Mouse (Mus musculus): ENCODE measurements around the gene Dctd. TPM values are rescaled to one million over a fixed set of nuclear protein-coding genes. Genes with fewer than 3 reads are reported as not detected.

The Dctd gene
- total RNA-seq (2014; rRNA removed; ENCODE audit: low replicate concordance) = 11.6 and 13.8 TPM in 2 replicates
- 7.6 and 8.6 TPM in 2 replicates for polyA plus RNA-seq (2015; fragmentation: Nextera tagmentation; extraction: Ambion mirVana)

DNA sequence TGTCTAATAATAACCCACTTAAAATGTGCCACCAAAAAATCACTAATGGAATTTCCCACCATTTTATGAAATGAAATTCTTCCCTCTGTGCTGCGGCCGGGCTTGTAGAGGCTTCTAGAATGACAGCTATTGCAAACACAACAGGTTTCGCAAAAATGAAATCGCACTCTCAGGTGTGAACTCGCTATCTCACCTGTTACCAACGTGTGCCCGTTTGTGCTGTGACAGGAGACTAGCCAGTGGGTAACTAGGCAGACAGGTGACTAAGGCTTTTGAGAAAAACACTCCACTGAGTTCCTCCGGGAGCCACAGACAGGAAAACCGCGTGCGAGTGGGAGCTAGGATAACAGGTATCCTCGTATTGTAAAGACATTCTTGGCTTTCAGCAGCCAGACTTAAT lies at the start of gene Dctd:
TSS of gene Dctd (plus strand) at position 301 of the 400 bp plus-strand sequence.
- Histone ChIP-seq H3K36me3 (replicated peaks; ENCODE audit: control insufficient read depth, insufficient read depth, low read length) (no peaks in the 10 kb centered on the region), H3K4me2 (ENCODE audit: low read depth, low read length) (peak within 1 kb of the TSS; percentile 52), H3K9me3 (replicated peaks; ENCODE audit: control insufficient read depth, low read length) (no peaks in the 10 kb centered on the region), H3K4me3 (ENCODE audit: low read depth, low read length) (no peak within 1 kb of the TSS), H3K27me3 (ENCODE audit: control insufficient read depth, insufficient read depth, low read length) (no peaks in the 10 kb centered on the region), H3K9ac (replicated peaks; ENCODE audit: low read depth, low read length) (no peak within 1 kb of the TSS), H3K4me1 (ENCODE audit: control insufficient read depth, insufficient read depth) (no peaks in the 10 kb centered on the region), H3K27ac (ENCODE audit: low read depth) (no peak within 1 kb of the TSS)
- ATAC-seq (ENCODE audit: insufficient read depth, low read depth) (no peak), DNase-seq (ENCODE audit: low spot score) (no peak)
- 76% methylated on average over 12 of the region's 12 CpGs for WGBS
- TF ChIP-seq CTCF (IDR thresholded peaks at IDR 0.05; ENCODE audit: low read depth) (no peak), EP300 (IDR thresholded peaks at IDR 0.05; ENCODE audit: low read depth) (no peak)

DNA sequence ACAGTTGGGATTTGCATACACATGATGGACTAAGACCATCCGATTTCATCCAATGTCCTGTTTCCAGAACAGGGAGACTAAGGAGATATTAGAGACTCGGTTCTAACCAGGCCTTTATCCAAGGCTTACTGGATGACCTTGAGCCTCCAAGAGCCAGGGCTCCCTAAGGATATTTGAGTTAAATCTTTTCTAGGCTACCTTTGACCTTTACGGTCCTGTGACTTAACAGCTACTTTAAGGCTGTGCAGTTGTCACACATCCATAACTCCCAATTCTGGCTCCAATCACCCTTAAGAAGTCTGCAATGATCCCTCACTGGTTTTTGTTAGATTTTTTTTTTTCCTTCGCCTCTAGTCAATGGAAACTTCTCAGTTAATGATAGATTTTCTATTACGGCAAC lies 45.3 kb upstream of the Dctd start:
- no peak overlapping the region for H3K9ac ChIP-seq (replicated peaks; ENCODE audit: low read depth, low read length)
- H3K9me3 ChIP-seq (replicated peaks; ENCODE audit: control insufficient read depth, low read length) = no peaks in the 10 kb centered on the region
- H3K4me1 ChIP-seq (ENCODE audit: control insufficient read depth, insufficient read depth) = no peaks in the 10 kb centered on the region
- DNase-seq (ENCODE audit: low spot score) (no peak), ATAC-seq (ENCODE audit: insufficient read depth, low read depth) (no peak)
- H3K4me3 ChIP-seq (ENCODE audit: low read depth, low read length) = no peak overlapping the region
- H3K36me3 ChIP-seq (replicated peaks; ENCODE audit: control insufficient read depth, insufficient read depth, low read length) = no peaks in the 10 kb centered on the region
- H3K4me2 ChIP-seq (ENCODE audit: low read depth, low read length) = no peak overlapping the region
- 87% methylated on average over 5 of the region's 5 CpGs for WGBS
- H3K27me3 ChIP-seq (ENCODE audit: control insufficient read depth, insufficient read depth, low read length) = no peaks in the 10 kb centered on the region
- TF ChIP-seq CTCF (IDR thresholded peaks at IDR 0.05; ENCODE audit: low read depth) = no peak
- TF ChIP-seq EP300 (IDR thresholded peaks at IDR 0.05; ENCODE audit: low read depth) = no peak
- no peak overlapping the region for H3K27ac ChIP-seq (ENCODE audit: low read depth)

DNA sequence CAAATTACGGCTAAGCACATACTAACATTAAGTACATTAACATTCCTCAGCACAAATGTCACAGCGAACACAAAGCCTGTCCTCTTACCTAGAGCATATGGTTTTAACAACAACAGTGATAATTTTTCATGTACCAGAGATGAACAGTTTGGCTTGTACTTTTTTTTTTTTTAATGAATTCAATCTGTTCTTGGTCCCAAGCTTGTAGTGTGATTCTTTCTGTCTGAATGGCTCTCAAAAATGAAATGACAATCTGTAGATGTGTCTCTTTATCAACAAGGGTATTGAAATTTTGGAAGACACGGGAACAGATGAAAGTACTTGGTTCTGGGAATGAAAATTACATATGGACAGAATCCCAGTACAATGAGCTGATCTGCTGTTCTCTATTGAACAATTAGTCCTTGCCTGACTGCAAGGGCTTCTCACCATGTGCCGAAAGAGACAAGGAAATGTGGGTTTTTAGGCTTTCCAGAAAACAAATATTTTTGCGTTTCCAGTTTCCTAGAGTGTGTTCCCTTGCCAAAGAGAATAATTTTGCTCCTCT lies 35.3 kb upstream of the Dctd start:
- no peak overlapping the region for H3K4me3 ChIP-seq (ENCODE audit: low read depth, low read length)
- H3K27ac ChIP-seq (ENCODE audit: low read depth) = no peak overlapping the region
- WGBS = 84% methylated on average over 5 of the region's 5 CpGs
- H3K4me2 ChIP-seq (ENCODE audit: low read depth, low read length) = no peak overlapping the region
- H3K36me3 ChIP-seq (replicated peaks; ENCODE audit: control insufficient read depth, insufficient read depth, low read length) = no peaks in the 10 kb centered on the region
- no peaks in the 10 kb centered on the region for H3K27me3 ChIP-seq (ENCODE audit: control insufficient read depth, insufficient read depth, low read length)
- no peaks in the 10 kb centered on the region for H3K9me3 ChIP-seq (replicated peaks; ENCODE audit: control insufficient read depth, low read length)
- no peak for TF ChIP-seq EP300 (IDR thresholded peaks at IDR 0.05; ENCODE audit: low read depth)
- no peak for TF ChIP-seq CTCF (IDR thresholded peaks at IDR 0.05; ENCODE audit: low read depth)
- ATAC-seq (ENCODE audit: insufficient read depth, low read depth) = no peak
- DNase-seq (ENCODE audit: low spot score) = no peak
- H3K9ac ChIP-seq (replicated peaks; ENCODE audit: low read depth, low read length) = no peak overlapping the region
- H3K4me1 ChIP-seq (ENCODE audit: control insufficient read depth, insufficient read depth) = no peaks in the 10 kb centered on the region

DNA sequence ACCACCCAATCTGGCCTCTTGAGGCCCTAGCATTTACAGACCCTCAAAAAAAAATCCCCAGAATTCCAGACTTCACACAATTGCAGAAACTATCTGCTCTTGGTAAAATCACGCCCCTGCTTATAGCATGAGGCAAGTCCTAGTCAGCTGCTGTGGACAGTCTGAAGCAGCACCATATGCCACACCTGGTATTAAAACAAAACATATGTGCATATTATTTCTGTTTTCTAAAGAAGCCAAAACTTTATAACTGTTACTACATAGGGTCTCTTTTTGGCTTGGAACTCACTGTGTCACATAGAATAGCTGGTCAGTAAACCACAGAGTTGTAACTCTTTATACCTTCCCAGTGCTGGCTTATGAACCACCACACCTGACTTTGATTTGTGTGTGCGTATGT lies 24.7 kb upstream of the Dctd start:
- 87% methylated on average over 2 of the region's 2 CpGs for WGBS

DNA sequence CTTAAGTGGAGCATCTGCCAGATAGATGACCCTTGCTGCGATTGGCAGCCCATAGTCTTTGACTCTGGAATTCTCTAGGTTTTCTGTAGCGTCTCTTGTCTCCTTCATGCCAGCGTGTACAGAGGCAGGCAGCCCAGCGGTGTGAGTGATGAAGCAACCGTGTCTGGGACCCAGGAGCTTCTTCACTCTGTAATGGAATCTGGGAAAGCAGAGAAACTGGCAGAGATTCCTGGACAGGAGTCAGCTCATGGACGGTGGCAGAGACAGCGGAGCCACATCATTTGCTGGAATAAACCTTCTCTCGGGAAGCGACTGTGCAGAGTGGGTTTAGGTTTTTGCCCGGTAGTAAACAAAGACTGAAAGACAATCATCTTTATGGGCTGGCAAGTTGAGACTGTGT lies 16.5 kb upstream of the Dctd start:
- Histone ChIP-seq H3K4me3 (ENCODE audit: low read depth, low read length) (no peak overlapping the region), H3K9me3 (replicated peaks; ENCODE audit: control insufficient read depth, low read length) (no peaks in the 10 kb centered on the region), H3K9ac (replicated peaks; ENCODE audit: low read depth, low read length) (no peak overlapping the region), H3K27ac (ENCODE audit: low read depth) (no peak overlapping the region), H3K4me2 (ENCODE audit: low read depth, low read length) (no peak overlapping the region), H3K36me3 (replicated peaks; ENCODE audit: control insufficient read depth, insufficient read depth, low read length) (no peaks in the 10 kb centered on the region), H3K27me3 (ENCODE audit: control insufficient read depth, insufficient read depth, low read length) (no peaks in the 10 kb centered on the region), H3K4me1 (ENCODE audit: control insufficient read depth, insufficient read depth) (no peaks in the 10 kb centered on the region)
- TF ChIP-seq CTCF (IDR thresholded peaks at IDR 0.05; ENCODE audit: low read depth) (no peak), EP300 (IDR thresholded peaks at IDR 0.05; ENCODE audit: low read depth) (no peak)
- DNase-seq (ENCODE audit: low spot score) (no peak), ATAC-seq (ENCODE audit: insufficient read depth, low read depth) (no peak)
- WGBS = 64% methylated on average over 10 of the region's 10 CpGs

More for the DNA sequence above, 24.7 kb upstream of the Dctd start:
- H3K9ac ChIP-seq (replicated peaks; ENCODE audit: low read depth, low read length) = no peak overlapping the region
- DNase-seq (ENCODE audit: low spot score) = no peak
- H3K27ac ChIP-seq (ENCODE audit: low read depth) = no peak overlapping the region
- H3K4me2 ChIP-seq (ENCODE audit: low read depth, low read length) = no peak overlapping the region
- TF ChIP-seq EP300 (IDR thresholded peaks at IDR 0.05; ENCODE audit: low read depth) (no peak), CTCF (IDR thresholded peaks at IDR 0.05; ENCODE audit: low read depth) (no peak)
- no peaks in the 10 kb centered on the region for H3K27me3 ChIP-seq (ENCODE audit: control insufficient read depth, insufficient read depth, low read length)
- no peaks in the 10 kb centered on the region for H3K4me1 ChIP-seq (ENCODE audit: control insufficient read depth, insufficient read depth)
- no peak for ATAC-seq (ENCODE audit: insufficient read depth, low read depth)
- H3K9me3 ChIP-seq (replicated peaks; ENCODE audit: control insufficient read depth, low read length) = no peaks in the 10 kb centered on the region
- no peaks in the 10 kb centered on the region for H3K36me3 ChIP-seq (replicated peaks; ENCODE audit: control insufficient read depth, insufficient read depth, low read length)
- H3K4me3 ChIP-seq (ENCODE audit: low read depth, low read length) = no peak overlapping the region

- Histone ChIP-seq H3K36me3 (replicated peaks; ENCODE audit: control insufficient read depth, insufficient read depth, low read length) (no peaks in the 10 kb centered on the region), H3K4me3 (ENCODE audit: low read depth, low read length) (no peak overlapping the region), H3K27me3 (ENCODE audit: control insufficient read depth, insufficient read depth, low read length) (no peaks in the 10 kb centered on the region), H3K27ac (ENCODE audit: low read depth) (no peak overlapping the region), H3K9me3 (replicated peaks; ENCODE audit: control insufficient read depth, low read length) (no peaks in the 10 kb centered on the region), H3K4me1 (ENCODE audit: control insufficient read depth, insufficient read depth) (no peaks in the 10 kb centered on the region), H3K9ac (replicated peaks; ENCODE audit: low read depth, low read length) (no peak overlapping the region), H3K4me2 (ENCODE audit: low read depth, low read length) (no peak overlapping the region)
- WGBS = 87% methylated on average over 8 of the region's 8 CpGs
- DNase-seq (ENCODE audit: low spot score) (no peak), ATAC-seq (ENCODE audit: insufficient read depth, low read depth) (no peak)
- TF ChIP-seq EP300 (IDR thresholded peaks at IDR 0.05; ENCODE audit: low read depth) = no peak
- TF ChIP-seq CTCF (IDR thresholded peaks at IDR 0.05; ENCODE audit: low read depth) = no peak
Measured at GRCm38 (mm10) chr8:48090661-48091060, 8.2 kb upstream of the Dctd start.

Data from heart, postnatal 0 days (tissue).